Mouse (Mus musculus) heart, embryonic 14.5 days (tissue): ENCODE measurements at regions not wholly inside any gene's neighbourhood (a gene's known extent, or its start where the extent isn't known, plus 50 kb on each side); places are given as distances from the start of the nearest gene placed in this dataset.

Experiments
- ATAC-seq: fragments of 200-750 bp; cut with Nextera tagmentation; 2 replicates; pipeline ENCODE4 v1.8.0; 2017; ENCODE audit warnings: low read depth, moderate TSS enrichment; ENCODE audit not compliant: insufficient number of reproducible peaks, insufficient read depth, low FRiP score
- H3K27ac ChIP-seq, 2 experiments: fragments of 200-500 bp in 1 of 2; fragments of 300-500 bp in 1 of 2; sonication (generic) in 1 of 2; replicated peaks in 1 of 2; 2 replicates each; pipeline ENCODE4 v1.5.1; 2012 to 2014; ENCODE audit warnings: low read depth in 2 of 2, low read length in 2 of 2, control low read depth in 1 of 2, mild to moderate bottlenecking in 1 of 2, mixed read lengths in 1 of 2; ENCODE audit not compliant: control insufficient read depth in 1 of 2, insufficient read depth in 1 of 2
- H3K27me3 ChIP-seq: fragments of 300-500 bp; sonication (generic); 2 replicates; pipeline ENCODE4 v1.6.1; 2014; ENCODE audit warnings: mild to moderate bottlenecking, low read length, control low read depth; ENCODE audit not compliant: control insufficient read depth, insufficient read depth
- H3K36me3 ChIP-seq: fragments of 300-500 bp; sonication (generic); 2 replicates; pipeline ENCODE4 v1.6.1; 2014; ENCODE audit warnings: mild to moderate bottlenecking, control low read depth, low read length, mixed read lengths; ENCODE audit not compliant: control insufficient read depth, insufficient read depth
- H3K4me1 ChIP-seq, 2 experiments: fragments of 200-500 bp in 1 of 2; fragments of 300-500 bp in 1 of 2; sonication (generic) in 1 of 2; 2 replicates each; pipeline ENCODE4 v1.6.1; 2012 to 2014; ENCODE audit warnings: low read length in 2 of 2, control low read depth in 1 of 2, mixed read lengths in 1 of 2; ENCODE audit not compliant: control insufficient read depth in 2 of 2, insufficient read depth in 2 of 2
- H3K4me2 ChIP-seq: fragments of 300-500 bp; sonication (generic); 2 replicates; pipeline ENCODE4 v1.6.1; 2014; ENCODE audit warnings: mild to moderate bottlenecking, low read length
- H3K4me3 ChIP-seq, 2 experiments: fragments of 200-500 bp in 1 of 2; fragments of 300-500 bp in 1 of 2; sonication (generic) in 1 of 2; 2 replicates each; pipeline ENCODE4 v1.5.1; 2012 to 2014; ENCODE audit warnings: low read length in 2 of 2, mild to moderate bottlenecking in 2 of 2, control low read depth in 1 of 2, low read depth in 1 of 2, moderate library complexity in 1 of 2; ENCODE audit not compliant: control insufficient read depth in 1 of 2, insufficient read depth in 1 of 2
- H3K9ac ChIP-seq: fragments of 300-500 bp; sonication (generic); 2 replicates; pipeline ENCODE4 v1.6.1; 2014; ENCODE audit warnings: mild to moderate bottlenecking, low read length
- H3K9me3 ChIP-seq: fragments of 300-500 bp; sonication (generic); 2 replicates; pipeline ENCODE4 v1.6.1; 2016; ENCODE audit warnings: low read length, control low read depth; ENCODE audit not compliant: control insufficient read depth
- WGBS: fragments of 180-500 bp; shearing (Covaris S2); extraction: QIAGEN DNeasy Blood & Tissue Kit; methylation state at CpG from one replicate; pipeline ENCODE4 v1.1.7; 2014; 5-methylcytosine and 5-hydroxymethylcytosine counted together

DNA sequence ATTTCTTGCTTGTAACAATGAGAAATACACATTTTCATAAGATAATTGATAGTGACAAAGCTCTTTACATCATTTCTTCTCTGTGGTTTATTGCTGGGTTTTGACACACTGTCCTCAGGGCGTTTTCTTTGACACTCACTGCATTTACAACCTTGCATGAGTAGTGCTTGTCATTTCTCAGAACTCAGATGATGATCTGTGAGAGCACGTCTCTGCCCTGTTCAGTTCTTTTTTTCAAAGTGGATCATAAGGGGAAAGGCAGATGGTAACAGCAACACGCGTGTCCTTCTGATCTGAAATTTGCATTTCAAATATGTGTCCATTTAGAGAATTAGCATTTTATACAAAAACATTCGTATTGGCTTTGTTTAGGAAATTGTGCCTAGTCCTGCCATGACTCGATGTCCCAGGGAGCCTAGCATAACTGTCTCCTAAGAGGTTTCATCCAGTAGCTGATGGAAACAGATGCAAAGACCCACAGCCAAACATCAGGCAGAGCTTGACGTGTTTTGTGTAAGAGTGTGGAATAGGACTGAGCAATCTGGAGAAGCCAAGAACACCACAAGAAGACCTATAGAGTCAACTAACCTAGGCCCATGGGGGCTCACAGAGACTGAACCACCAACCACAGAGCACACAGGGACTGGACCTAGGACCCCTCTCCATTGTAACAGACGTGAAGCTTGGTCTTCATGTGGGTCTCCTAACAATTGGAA, 108.4 kb upstream of the Npy2r start:
- H3K27me3 ChIP-seq: no peaks in the 10 kb centered on the region
- H3K36me3 ChIP-seq: no peaks in the 10 kb centered on the region
- no peak overlapping the region for H3K27ac ChIP-seq
- WGBS: 79% methylated on average over 8 of the region's 8 CpGs
- H3K4me3 ChIP-seq: no peak overlapping the region
- no peak overlapping the region for H3K4me2 ChIP-seq
- H3K9me3 ChIP-seq: no peaks in the 10 kb centered on the region
- H3K9ac ChIP-seq: no peak overlapping the region
- H3K4me1 ChIP-seq: no peaks in the 10 kb centered on the region
- ATAC-seq: no peak

DNA sequence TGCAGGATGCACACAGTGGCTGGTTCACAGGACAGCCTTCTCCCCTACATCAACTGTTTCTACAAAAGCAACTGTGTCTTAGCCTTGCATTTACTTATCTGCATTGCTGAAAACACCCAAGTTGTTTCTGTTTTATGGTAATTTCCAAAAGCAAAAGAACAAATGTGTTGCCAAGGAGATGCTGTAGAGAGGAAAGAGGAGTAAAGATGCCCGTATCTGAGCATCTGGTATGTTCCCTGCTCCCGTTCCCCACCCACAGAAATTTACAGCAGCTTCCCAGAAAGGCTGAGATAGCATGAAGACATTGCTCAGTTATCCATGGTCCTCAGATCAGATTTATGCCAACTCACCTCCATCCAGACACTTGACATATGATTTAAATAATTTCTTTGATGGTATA, 104.5 kb upstream of the Npy2r start:
- Histone ChIP-seq H3K27me3 (no peaks in the 10 kb centered on the region), H3K4me2 (no peak overlapping the region), H3K27ac (no peak overlapping the region), H3K9me3 (no peaks in the 10 kb centered on the region), H3K9ac (no peak overlapping the region), H3K4me1 (no peaks in the 10 kb centered on the region), H3K36me3 (no peaks in the 10 kb centered on the region), H3K4me3 (no peak overlapping the region)
- 70% methylated on average over 2 of the region's 2 CpGs for WGBS
- ATAC-seq: no peak

DNA sequence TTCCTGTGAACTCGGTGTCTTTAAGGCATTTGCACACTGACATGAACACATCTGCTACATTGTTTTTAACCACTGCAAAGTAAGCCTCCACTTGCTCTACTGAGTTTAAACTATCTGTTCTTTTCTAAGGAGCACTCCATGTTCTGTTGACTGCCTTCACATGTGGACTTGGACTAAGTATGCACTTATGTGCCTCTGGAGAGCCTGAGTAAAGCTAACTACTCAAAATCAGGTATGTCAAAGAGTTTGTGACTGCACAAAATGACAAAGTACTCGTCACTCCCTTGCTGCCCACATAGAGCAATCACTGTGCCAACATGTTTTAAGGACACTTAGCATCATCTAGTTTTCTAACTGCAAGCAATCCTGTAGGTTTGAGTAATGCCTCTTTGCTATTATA, 92.2 kb upstream of the Npy2r start:
- Histone ChIP-seq H3K4me2 (no peak overlapping the region), H3K36me3 (no peaks in the 10 kb centered on the region), H3K9me3 (no peaks in the 10 kb centered on the region), H3K4me1 (peaks cover 0 to 3% of the 10 kb centered on the region in 2 experiments; a peak in 1 of 4 replicates), H3K9ac (no peak overlapping the region), H3K27ac (no peak overlapping the region), H3K27me3 (no peaks in the 10 kb centered on the region), H3K4me3 (no peak overlapping the region)
- 77% methylated on average over 2 of the region's 2 CpGs for WGBS
- no peak for ATAC-seq

DNA sequence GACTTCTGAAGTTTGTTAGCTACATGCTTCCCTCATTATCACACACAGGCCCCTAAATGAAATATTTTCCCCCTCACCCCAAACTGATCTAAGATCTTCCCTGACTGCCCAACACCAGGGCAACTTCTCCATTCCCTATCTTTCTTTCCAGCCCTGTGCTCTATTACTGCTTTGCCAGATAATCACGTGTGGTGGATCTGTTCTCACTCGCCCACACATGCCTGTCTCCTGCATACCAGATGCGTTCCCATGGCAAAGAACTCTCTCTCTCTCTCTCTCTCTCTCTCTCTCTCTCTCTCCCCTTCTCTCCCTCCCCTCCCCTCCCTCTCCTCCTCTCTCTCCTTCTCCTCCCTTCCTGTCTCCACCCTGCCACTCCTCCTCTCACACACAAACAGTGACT, 88.8 kb upstream of the Npy2r start:
- Histone ChIP-seq H3K9ac (no peak overlapping the region), H3K4me2 (no peak overlapping the region; the same call in 1 of the 2 replicates), H3K27ac (peak overlapping the region; percentile 41 to 48; a peak in 3 of 4 replicates), H3K4me3 (no peak overlapping the region), H3K36me3 (no peaks in the 10 kb centered on the region), H3K9me3 (no peaks in the 10 kb centered on the region), H3K27me3 (no peaks in the 10 kb centered on the region), H3K4me1 (peaks cover 0 to 3% of the 10 kb centered on the region in 2 experiments; a peak in 1 of 4 replicates)
- ATAC-seq: peak; percentile 79
- 6% methylated on average over 3 of the region's 3 CpGs for WGBS

DNA sequence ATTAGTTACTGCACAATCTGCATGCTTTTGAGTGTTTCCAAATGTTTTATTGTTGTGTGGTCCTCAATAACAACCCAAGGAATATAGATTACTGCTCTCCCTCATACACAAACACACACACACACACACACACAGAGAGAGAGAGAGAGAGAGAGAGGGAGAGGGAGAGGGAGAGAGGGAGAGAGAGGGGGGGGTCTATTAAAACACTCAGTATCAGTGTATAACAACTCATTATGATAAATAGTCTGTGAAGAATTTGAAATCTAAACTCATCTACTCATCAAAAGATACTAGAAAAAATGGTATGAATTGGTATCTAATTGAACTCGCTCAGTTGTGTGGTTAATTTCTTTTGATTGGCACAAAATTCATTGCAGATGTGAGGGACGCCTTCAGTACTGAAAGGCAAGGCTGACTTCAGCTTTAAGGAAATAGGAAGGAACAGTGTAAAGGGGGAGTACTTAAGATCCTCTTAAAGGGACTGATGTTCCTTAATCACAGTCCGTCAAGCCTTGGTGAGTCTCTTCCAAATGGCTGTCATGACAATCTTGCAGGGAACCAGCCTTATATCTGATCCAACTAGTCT, 72.6 kb upstream of the Npy2r start:
- no peak for ATAC-seq
- Histone ChIP-seq H3K9ac (no peak overlapping the region), H3K9me3 (no peaks in the 10 kb centered on the region), H3K27me3 (no peaks in the 10 kb centered on the region), H3K4me1 (no peaks in the 10 kb centered on the region), H3K27ac (no peak overlapping the region), H3K4me2 (no peak overlapping the region), H3K36me3 (no peaks in the 10 kb centered on the region), H3K4me3 (no peak overlapping the region)
- 68% methylated on average over 3 of the region's 3 CpGs for WGBS

DNA sequence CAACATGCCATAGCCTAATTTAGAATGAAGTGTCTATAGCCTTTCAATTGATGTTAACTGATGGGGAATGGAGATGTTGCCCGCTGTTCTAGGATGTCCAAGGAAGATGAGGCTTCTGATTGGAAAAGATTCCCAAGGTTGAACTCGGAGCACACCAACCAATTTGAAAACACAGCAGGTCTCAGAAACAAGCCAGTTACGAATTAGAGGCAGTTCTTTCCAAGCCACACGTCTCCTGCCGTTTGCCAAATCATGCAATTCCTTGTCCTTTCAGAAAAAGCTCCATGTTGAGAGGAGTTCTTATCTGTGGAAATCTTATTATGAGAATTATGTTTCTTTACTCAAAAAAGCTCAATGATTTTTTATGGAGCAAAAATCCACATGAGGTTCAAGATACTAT, 71.5 kb upstream of the Npy2r start:
- H3K27me3 ChIP-seq: no peaks in the 10 kb centered on the region
- H3K4me3 ChIP-seq: no peak overlapping the region
- no peak overlapping the region for H3K4me2 ChIP-seq
- H3K27ac ChIP-seq: no peak overlapping the region
- WGBS: 83% methylated on average over 5 of the region's 5 CpGs
- H3K9ac ChIP-seq: no peak overlapping the region
- H3K9me3 ChIP-seq: no peaks in the 10 kb centered on the region
- ATAC-seq: no peak
- H3K4me1 ChIP-seq: no peaks in the 10 kb centered on the region
- H3K36me3 ChIP-seq: no peaks in the 10 kb centered on the region

DNA sequence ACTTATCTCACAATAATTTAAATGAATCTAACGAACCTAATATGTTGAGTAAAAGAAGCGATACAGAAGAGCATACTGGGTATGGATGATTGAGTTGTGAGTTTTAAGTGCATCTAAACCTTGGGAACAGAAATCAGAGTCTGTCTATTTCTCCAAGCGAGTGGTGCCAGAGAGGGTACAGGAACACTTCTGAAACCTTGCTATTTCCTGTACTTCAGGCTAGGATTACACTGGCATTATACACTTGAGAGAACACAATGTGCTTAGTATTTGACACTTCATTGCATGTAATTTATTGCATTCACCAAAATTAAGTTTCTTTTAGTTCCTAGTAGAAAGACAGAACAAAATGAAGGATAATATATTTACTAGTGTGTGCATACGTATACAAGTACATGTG, 54.0 kb upstream of the Npy2r start:
- no peak for ATAC-seq
- no peak overlapping the region for H3K27ac ChIP-seq
- no peak overlapping the region for H3K4me2 ChIP-seq
- 81% methylated on average over 4 of the region's 4 CpGs for WGBS
- no peak overlapping the region for H3K9ac ChIP-seq
- no peaks in the 10 kb centered on the region for H3K9me3 ChIP-seq
- no peaks in the 10 kb centered on the region for H3K27me3 ChIP-seq
- no peaks in the 10 kb centered on the region for H3K4me1 ChIP-seq
- no peak overlapping the region for H3K4me3 ChIP-seq
- no peaks in the 10 kb centered on the region for H3K36me3 ChIP-seq

DNA sequence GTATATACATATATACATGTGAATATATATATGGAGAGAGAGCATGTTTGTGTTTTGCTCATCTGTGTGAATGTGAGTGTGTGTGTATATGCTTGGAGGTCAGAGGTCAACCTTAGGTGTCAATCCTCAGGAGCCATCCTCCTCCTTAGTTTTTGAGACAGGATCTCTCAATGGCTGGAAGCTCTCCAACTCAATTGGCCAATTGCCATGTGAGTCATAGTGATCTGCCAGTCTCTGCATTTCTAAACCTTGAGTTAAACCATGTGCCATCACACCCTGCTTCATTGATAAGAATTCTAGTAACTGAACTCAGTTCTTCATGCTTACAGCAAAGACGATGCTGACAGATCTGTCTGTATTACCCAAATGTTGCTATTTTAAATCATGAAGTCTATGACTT, 50.8 kb upstream of the Npy2r start:
- Histone ChIP-seq H3K4me2 (no peak overlapping the region), H3K9ac (no peak overlapping the region), H3K4me3 (no peak overlapping the region), H3K4me1 (no peaks in the 10 kb centered on the region), H3K27me3 (no peaks in the 10 kb centered on the region), H3K9me3 (no peaks in the 10 kb centered on the region), H3K27ac (no peak overlapping the region), H3K36me3 (no peaks in the 10 kb centered on the region)
- 23% methylated on average over 1 of the region's 1 CpGs for WGBS
- ATAC-seq: no peak
